Mouse (Mus musculus) left cerebral cortex, adult 18-20 months (tissue): ENCODE results near the gene Card6. TPM values are rescaled to one million over a fixed set of nuclear protein-coding genes. Genes with fewer than 3 reads are reported as not detected.
A peak's percentile ranks its signal among the peaks of the same experiment; 100 is the strongest.

ENCODE experiments used
- DNase-seq, 2 experiments: peaks; one replicate each; pipeline ENCODE4 v3.0.0; 2021 to 2022; ENCODE audit warnings: low spot score in 2 of 2, mixed read lengths in 1 of 2
- total RNA-seq, 2 experiments: library from RNA; stranded (reverse); gene quantifications; 2 replicates each; pipeline ENCODE4 v1.2.3; 2021

Card6 gene
- total RNA-seq, 2 experiments from 2014 or later = 1.3 to 2.1 TPM

- DNase-seq = no peak
These were observed 19.3 kb downstream of the Card6 start for GRCm38 (mm10) chr15:5088850-5089608.

- no peak for DNase-seq
These were observed 22.2 kb downstream of the Card6 start for GRCm38 (mm10) chr15:5086162-5086561.

DNA sequence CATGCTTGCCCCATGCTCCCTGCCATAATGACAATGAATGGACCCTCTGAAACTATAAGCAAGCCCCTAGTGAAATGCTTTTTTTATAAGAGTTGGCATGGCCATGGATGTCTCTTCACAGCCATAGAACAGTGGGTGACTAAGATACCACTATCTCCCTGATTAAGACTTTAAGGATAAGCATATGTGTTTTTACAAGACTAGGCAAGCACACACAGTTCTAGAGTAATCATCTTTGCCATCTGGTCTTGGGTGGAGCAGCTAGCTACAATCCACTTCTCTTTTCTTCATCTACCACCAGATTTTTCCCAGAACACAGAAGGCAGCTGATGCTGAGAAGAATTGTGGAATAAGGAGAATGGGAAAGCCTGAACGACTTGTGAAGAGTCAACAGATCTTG lies 27.1 kb downstream of the Card6 start:
- no peak for DNase-seq

DNA sequence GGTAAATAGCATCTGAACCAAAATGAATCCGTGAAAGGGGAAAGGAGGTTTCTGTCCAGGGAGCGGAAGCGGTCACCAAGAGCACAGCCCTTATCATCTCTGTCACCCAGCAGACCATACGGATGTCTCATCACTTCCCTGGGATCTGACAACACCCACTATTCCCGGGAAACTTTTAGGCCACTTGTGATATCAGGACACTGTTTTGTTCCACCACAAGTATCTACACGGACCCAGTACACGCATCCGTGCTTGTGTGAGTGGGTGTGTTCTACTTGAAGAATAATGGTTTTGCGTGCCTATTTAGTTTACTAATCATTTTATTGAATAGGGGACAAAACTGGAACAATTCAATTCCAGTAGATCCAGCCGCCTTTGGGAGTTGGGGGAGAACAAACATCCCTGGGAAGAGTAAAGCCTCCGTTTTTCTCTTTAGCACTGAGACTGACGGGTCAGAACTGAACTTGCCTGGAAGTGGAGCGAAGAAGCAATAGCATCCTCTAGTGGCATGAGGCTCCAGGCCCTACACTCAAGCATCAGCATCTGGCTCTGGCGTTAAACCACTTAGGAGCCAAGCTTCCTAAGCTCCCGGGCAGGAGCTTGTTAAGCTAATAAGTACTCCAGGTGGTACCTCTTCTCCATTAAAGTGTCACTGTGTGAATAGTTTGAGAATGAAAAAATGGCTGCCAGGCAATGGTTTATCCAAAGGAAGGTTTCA lies 39.4 kb downstream of the Card6 start:
- DNase-seq = peak; percentile 55 to 71

- DNase-seq = no peak
These were observed 44.7 kb downstream of the Card6 start, which contains the start of gene C7 for GRCm38 (mm10) chr15:5063635-5064034. Gene C7 (minus strand): TSS chr15:5063740.

Other genes with a start within 250 kb of the Card6 start
- gene Mroh2b, start 209.8 kb downstream of the Card6 start, total RNA-seq = not detected
- under 1 TPM; 0.35 to 0.74 TPM for gene C7, start 44.8 kb downstream of the Card6 start, total RNA-seq
- gene Rpl37, start 8.1 kb upstream of the Card6 start, total RNA-seq = 100 to 1,000 TPM; 308 to 322 TPM
- gene Prkaa1, start 35.3 kb upstream of the Card6 start, total RNA-seq = 10 to 100 TPM; 20.7 to 21.8 TPM
- gene Ttc33, start 77.0 kb upstream of the Card6 start, total RNA-seq = 10 to 100 TPM; 88.2 to 88.4 TPM
- gene Ptger4, start 135.6 kb upstream of the Card6 start, total RNA-seq = under 1 TPM; 0.63 to 0.87 TPM